Mouse (Mus musculus) myocyte (in vitro differentiated cells): ENCODE results near the gene Mul1. TPM values are rescaled to one million over a fixed set of nuclear protein-coding genes. Genes with fewer than 3 reads are reported as not detected.

ENCODE experiments used
- H3K27me3 ChIP-seq: one replicate; pipeline ENCODE4 v1.6.1; 2011; ENCODE audit not compliant: control insufficient read depth, insufficient read depth, insufficient read length
- H3K36me3 ChIP-seq: one replicate; pipeline ENCODE4 v1.6.1; 2011; ENCODE audit not compliant: control insufficient read depth, insufficient read depth
- H3K4me2 ChIP-seq: one replicate; pipeline ENCODE4 v1.6.1; 2011; ENCODE audit warnings: low read depth, control low read depth
- H3K4me3 ChIP-seq: one replicate; pipeline ENCODE4 v1.5.1; 2011; ENCODE audit warnings: mild to moderate bottlenecking, control low read depth, moderate library complexity
- H3K79me2 ChIP-seq: one replicate; pipeline ENCODE4 v1.6.1; 2011; ENCODE audit not compliant: control insufficient read depth, insufficient read depth
- H3ac ChIP-seq: one replicate; pipeline ENCODE4 v1.6.1; 2011; ENCODE audit not compliant: control insufficient read depth, insufficient read length
- CEBPB ChIP-seq: IDR thresholded peaks from 2 replicates; pipeline ENCODE4 v1.6.1; 2011; ENCODE audit warnings: mild to moderate bottlenecking, moderate library complexity; ENCODE audit not compliant: poor library complexity, insufficient read depth, severe bottlenecking
- E2F4 ChIP-seq: IDR thresholded peaks from one replicate; pipeline ENCODE4 v1.6.1; 2011; ENCODE audit warnings: mild to moderate bottlenecking, control low read depth, moderate library complexity; ENCODE audit not compliant: insufficient read depth
- MAX ChIP-seq: IDR thresholded peaks from one replicate; pipeline ENCODE4 v1.6.1; 2011; ENCODE audit warnings: low read depth, mild to moderate bottlenecking, control low read depth
- MYOD1 ChIP-seq, 3 experiments: IDR thresholded peaks; one replicate each; pipeline ENCODE4 v1.6.1; 2011; ENCODE audit warnings: control low read depth in 2 of 3, low read depth in 2 of 3, mild to moderate bottlenecking in 2 of 3, moderate library complexity in 1 of 3; ENCODE audit not compliant: insufficient read length in 2 of 3, control insufficient read depth in 1 of 3
- MYOG ChIP-seq, 3 experiments: IDR thresholded peaks; one replicate each; pipeline ENCODE4 v1.6.1; 2011; ENCODE audit warnings: control low read depth in 2 of 3, low read depth in 2 of 3, mild to moderate bottlenecking in 2 of 3; ENCODE audit not compliant: insufficient read length in 2 of 3, control insufficient read depth in 1 of 3, insufficient read depth in 1 of 3
- POLR2A ChIP-seq: IDR thresholded peaks from one replicate; pipeline ENCODE4 v1.6.1; 2011; ENCODE audit warnings: low read depth, mild to moderate bottlenecking, control low read depth, moderate library complexity; ENCODE audit not compliant: insufficient read length
- POLR2AphosphoS2 ChIP-seq: IDR thresholded peaks from one replicate; pipeline ENCODE4 v1.6.1; 2011; ENCODE audit warnings: low read depth, control low read depth; ENCODE audit not compliant: insufficient read length
- REST ChIP-seq: IDR thresholded peaks from one replicate; pipeline ENCODE4 v1.6.1; 2011; ENCODE audit warnings: mild to moderate bottlenecking, control low read depth, moderate library complexity; ENCODE audit not compliant: insufficient read depth, insufficient read length
- SRF ChIP-seq: IDR thresholded peaks from one replicate; pipeline ENCODE4 v1.6.1; 2011; ENCODE audit warnings: low read depth; ENCODE audit not compliant: control insufficient read depth, insufficient read length
- TCF12 ChIP-seq: IDR thresholded peaks from one replicate; pipeline ENCODE4 v1.6.1; 2011; ENCODE audit warnings: mild to moderate bottlenecking, control low read depth; ENCODE audit not compliant: poor library complexity, insufficient read depth, severe bottlenecking
- TCF3 ChIP-seq: IDR thresholded peaks from one replicate; pipeline ENCODE4 v1.6.1; 2011; ENCODE audit warnings: low read depth, control low read depth; ENCODE audit not compliant: insufficient read length
- USF1 ChIP-seq: IDR thresholded peaks from one replicate; pipeline ENCODE4 v1.6.1; 2011; ENCODE audit warnings: low read depth, mild to moderate bottlenecking, control low read depth, moderate library complexity
- polyA plus RNA-seq: library from polyadenylated mRNA; unstranded; fragments of >200 nt; fragmentation: generic; extraction: Trizol; gene quantifications from one replicate; pipeline ENCODE4 v1.2.1, GENCODE M21; 2012; ENCODE audit warnings: missing spikeins

The Mul1 gene
- 36.2 TPM for polyA plus RNA-seq

DNA sequence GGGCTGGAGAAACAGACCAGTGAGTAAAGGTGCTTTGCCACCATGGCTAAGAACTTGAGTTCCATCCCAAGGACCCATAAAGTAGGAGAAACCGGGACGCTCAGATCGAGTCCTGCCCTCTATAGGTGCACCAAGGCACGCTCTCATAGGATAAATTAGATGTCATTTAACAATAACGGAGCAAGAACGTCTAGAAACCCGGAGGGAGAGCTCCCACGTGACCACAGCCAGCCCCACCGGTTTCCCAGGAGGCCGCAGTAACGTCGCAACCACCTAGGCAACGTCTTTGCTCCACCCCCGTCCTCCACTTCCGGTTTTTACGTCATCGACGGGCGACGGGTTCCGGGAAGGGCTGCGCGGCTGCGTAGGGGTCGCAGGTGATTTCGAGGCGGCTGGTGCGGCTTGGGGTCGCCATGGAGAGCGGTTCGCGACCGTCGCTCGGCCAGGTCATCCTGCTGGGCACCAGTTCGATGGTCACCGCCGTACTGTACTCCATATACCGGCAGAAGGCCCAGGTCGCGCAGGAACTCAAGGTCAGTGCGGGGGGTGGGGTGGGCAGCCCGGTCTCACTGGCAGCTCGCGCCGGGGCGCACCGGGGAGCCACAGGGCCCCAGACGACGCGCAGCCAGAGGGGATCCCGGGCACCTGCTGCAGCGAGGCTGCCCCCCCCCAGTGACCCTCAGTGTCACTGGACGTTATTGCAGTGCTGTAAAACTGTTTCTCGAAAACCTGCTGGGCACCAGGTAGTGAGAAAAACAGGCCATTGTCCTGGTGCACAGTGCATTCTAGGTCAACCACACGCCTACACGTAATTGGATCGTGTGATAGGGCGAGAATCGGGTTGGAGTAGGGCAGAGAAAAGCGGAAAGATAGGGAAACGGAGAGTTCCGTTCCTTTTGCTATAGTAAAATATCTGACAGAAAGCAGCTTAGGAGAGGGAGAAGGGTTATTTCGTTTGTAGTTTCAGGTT, at the start of gene Mul1:
Gene Mul1, plus strand, starts transcription at position 325 of the 970 bp plus-strand sequence.
- Histone ChIP-seq H3K79me2 (peaks cover 17% of the 10 kb centered on the region), H3ac (peak within 1 kb of the TSS; percentile 20), H3K4me3 (peak within 1 kb of the TSS; percentile 72), H3K36me3 (no peaks in the 10 kb centered on the region), H3K27me3 (no peaks in the 10 kb centered on the region), H3K4me2 (peak within 1 kb of the TSS; percentile 98)
- TF ChIP-seq E2F4, result no peak
- TF ChIP-seq MAX, result no peak
- peak; percentile 59 for TF ChIP-seq SRF
- TF ChIP-seq MYOD1 (IDR thresholded peaks at IDR 0.05; ENCODE audit: control insufficient read depth in 1 of 3, insufficient read length in 2 of 3, low read depth in 2 of 3), result peak in 2 of 3 experiments; percentile 9 to 33
- peak in 2 of 3 experiments; percentile 8 to 35 for TF ChIP-seq MYOG (IDR thresholded peaks at IDR 0.05; ENCODE audit: control insufficient read depth in 1 of 3, insufficient read depth in 1 of 3, insufficient read length in 2 of 3, low read depth in 2 of 3)
- peak; percentile 91 for TF ChIP-seq USF1
- no peak for TF ChIP-seq CEBPB
- peak; percentile 86 for TF ChIP-seq POLR2A
- TF ChIP-seq TCF3, result no peak
- no peak for TF ChIP-seq TCF12
- TF ChIP-seq POLR2AphosphoS2, result peak; percentile 94
- TF ChIP-seq REST, result no peak

DNA sequence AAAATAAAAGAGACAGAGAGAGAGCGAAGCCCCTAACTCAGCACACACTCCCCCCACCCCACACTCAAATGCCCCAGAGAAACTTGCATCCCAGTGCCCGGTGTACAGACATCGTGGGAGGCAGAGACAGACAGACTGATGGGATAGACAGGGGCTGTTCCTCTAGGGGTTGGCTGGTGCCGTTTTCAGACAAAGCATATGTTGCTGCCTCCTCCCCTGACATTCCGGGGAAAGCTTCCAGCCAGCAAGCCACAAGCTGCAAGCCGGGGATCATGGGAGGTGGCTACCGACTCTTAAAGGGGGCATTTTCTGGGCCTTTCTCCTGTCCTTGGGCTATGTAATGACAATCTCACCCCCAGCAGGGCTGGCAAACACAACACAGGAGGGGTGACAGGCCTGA, 40.8 kb upstream of the Mul1 start:
- no peaks in the 10 kb centered on the region for H3K79me2 ChIP-seq
- H3K36me3 ChIP-seq, result no peaks in the 10 kb centered on the region
- no peak for TF ChIP-seq MYOD1 (IDR thresholded peaks at IDR 0.05; ENCODE audit: control insufficient read depth in 1 of 3, insufficient read length in 2 of 3, low read depth in 2 of 3)
- H3ac ChIP-seq, result no peak overlapping the region
- H3K27me3 ChIP-seq, result peaks cover 64% of the 10 kb centered on the region
- no peak overlapping the region for H3K4me3 ChIP-seq
- H3K4me2 ChIP-seq, result no peak overlapping the region

DNA sequence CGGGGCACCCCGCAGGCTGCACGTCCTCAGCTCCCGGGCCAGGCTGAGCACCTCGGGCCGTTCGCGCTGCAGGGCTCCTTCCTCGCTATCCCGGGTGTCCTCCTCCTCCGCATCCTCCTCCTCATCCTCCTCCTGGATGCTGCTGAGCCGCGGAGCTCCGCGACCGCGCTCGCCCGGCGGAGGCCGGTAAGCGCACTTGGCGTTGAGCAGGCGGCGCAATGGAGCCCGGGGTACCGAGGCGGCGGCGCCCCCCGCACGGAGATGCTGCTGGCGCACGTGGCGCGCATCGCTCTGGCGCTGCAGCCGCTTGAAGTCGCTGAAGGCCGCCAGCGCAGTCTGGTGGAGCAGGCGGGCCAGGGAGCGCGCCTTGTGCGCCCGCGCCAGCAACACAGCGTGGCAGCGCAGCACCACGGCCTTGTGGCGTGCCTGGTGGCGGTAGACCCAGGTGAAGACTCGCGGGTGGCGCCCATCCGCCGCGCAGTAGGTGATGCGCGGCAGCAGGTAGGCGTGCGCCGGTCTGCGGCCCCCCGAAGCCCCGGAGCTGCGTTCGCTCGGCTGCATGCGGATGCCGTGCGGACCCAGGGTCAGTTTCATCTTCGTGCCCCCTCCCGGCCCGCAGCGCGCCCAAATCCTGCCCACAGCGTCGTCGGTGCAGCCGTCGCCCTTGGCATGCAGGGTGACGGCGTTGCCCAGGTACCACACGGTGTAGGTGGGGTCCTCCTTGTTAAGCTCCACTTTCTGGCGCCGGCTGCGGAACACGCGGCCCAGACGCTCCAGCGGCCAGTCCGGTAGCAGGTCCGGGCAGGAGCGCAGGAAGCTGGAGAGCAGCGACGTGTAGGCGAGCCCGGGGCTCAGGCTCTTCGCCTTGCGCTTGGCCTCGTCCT, 39.1 kb upstream of the Mul1 start:
- Histone ChIP-seq H3ac (no peak overlapping the region), H3K27me3 (peaks cover 64% of the 10 kb centered on the region), H3K4me3 (no peak overlapping the region), H3K36me3 (no peaks in the 10 kb centered on the region), H3K4me2 (no peak overlapping the region), H3K79me2 (no peaks in the 10 kb centered on the region)
- TF ChIP-seq USF1, result no peak
- no peak for TF ChIP-seq TCF12
- no peak for TF ChIP-seq TCF3
- TF ChIP-seq MAX, result no peak
- TF ChIP-seq POLR2AphosphoS2, result no peak
- TF ChIP-seq CEBPB, result no peak
- TF ChIP-seq MYOD1 (IDR thresholded peaks at IDR 0.05; ENCODE audit: control insufficient read depth in 1 of 3, insufficient read length in 2 of 3, low read depth in 2 of 3), result no peak
- TF ChIP-seq MYOG (IDR thresholded peaks at IDR 0.05; ENCODE audit: control insufficient read depth in 1 of 3, insufficient read depth in 1 of 3, insufficient read length in 2 of 3, low read depth in 2 of 3), result peak in 1 of 3 experiments; percentile 5

DNA sequence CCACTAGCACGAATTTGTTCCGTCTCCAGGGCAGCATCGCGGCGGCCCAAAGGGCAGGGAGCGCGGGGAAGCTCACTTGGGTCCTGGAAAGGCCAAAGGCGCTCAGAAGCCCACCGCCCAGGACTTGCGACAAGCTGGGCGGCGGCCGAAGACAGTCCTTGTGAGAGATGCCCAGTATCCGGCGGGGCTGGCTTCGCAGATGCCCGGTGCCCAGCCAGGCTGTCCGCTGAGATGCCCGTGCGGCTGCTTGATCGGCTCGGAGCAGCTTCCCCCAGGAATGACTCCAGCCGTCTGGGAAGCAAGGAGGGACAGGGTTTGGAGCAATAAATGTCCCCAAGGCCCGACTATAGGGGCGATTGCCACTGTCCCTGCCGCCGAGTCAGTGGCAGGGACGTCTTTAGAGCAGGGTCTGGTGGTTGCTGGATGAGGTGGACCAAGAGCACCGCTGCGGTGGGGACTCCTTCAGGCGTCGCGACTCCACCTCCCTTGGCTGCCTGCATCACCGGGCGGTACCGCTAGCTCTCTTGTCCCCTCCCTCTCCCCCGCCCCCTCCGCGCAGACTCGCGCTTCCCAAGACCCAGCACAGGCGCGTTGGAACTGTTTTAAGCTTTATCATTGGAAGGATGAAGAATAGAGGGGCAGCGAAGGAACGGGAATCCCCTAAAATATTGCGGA, 38.4 kb upstream of the Mul1 start, which contains the start of gene Fam43b:
Gene Fam43b, minus strand, starts transcription at position 558 of the 675 bp plus-strand sequence.
- peaks cover 59% of the 10 kb centered on the region for H3K27me3 ChIP-seq
- no peak for TF ChIP-seq TCF12
- TF ChIP-seq MAX, result no peak
- no peak for TF ChIP-seq MYOG (IDR thresholded peaks at IDR 0.05; ENCODE audit: control insufficient read depth in 1 of 3, insufficient read depth in 1 of 3, insufficient read length in 2 of 3, low read depth in 2 of 3)
- TF ChIP-seq MYOD1 (IDR thresholded peaks at IDR 0.05; ENCODE audit: control insufficient read depth in 1 of 3, insufficient read length in 2 of 3, low read depth in 2 of 3), result no peak
- no peak for TF ChIP-seq E2F4
- TF ChIP-seq REST, result no peak
- no peak within 1 kb of the TSS for H3K4me2 ChIP-seq
- no peak within 1 kb of the TSS for H3ac ChIP-seq
- H3K4me3 ChIP-seq, result no peak within 1 kb of the TSS
- no peaks in the 10 kb centered on the region for H3K79me2 ChIP-seq
- H3K36me3 ChIP-seq, result no peaks in the 10 kb centered on the region
